Mouse (Mus musculus) heart, adult 2 months (tissue): Measurements from ENCODE around the gene Gdpgp1. TPM values are rescaled to one million over a fixed set of nuclear protein-coding genes. Genes with fewer than 3 reads are reported as not detected.
A peak's percentile ranks its signal among the peaks of the same experiment; 100 is the strongest.

Experiments
- DNase-seq, 2 experiments: peaks; one replicate each; pipeline ENCODE4 v3.0.0; 2021
- H3K27ac ChIP-seq: fragments of 200-600 bp; 2 replicates; pipeline ENCODE4 v1.8.1; 2022
- H3K27me3 ChIP-seq: fragments of 200-500 bp; 2 replicates; pipeline ENCODE4 v1.6.1; 2012; ENCODE audit warnings: mild to moderate bottlenecking, low read length, inconsistent platforms, mixed read lengths; ENCODE audit not compliant: control insufficient read depth, insufficient read depth
- H3K36me3 ChIP-seq: fragments of 200-500 bp; 2 replicates; pipeline ENCODE4 v1.6.1; 2012; ENCODE audit warnings: low read length, inconsistent platforms; ENCODE audit not compliant: control insufficient read depth, insufficient read depth
- H3K4me1 ChIP-seq: fragments of 200-500 bp; 2 replicates; pipeline ENCODE4 v1.6.1; 2011; ENCODE audit warnings: low read length; ENCODE audit not compliant: control insufficient read depth, insufficient read depth
- H3K4me3 ChIP-seq: fragments of 200-600 bp; 2 replicates; pipeline ENCODE4 v1.8.1; 2022
- H3K79me2 ChIP-seq: fragments of 200-500 bp; replicated peaks from 2 replicates; pipeline ENCODE4 v1.6.1; 2012; ENCODE audit warnings: mild to moderate bottlenecking, inconsistent platforms, low read length, moderate library complexity, mixed read lengths; ENCODE audit not compliant: control insufficient read depth, insufficient read depth
- H3K9ac ChIP-seq: fragments of 200-500 bp; 2 replicates; pipeline ENCODE4 v1.6.1; 2012; ENCODE audit warnings: low read depth, mild to moderate bottlenecking, control low read depth, inconsistent platforms, low read length, mixed read lengths
- CTCF ChIP-seq: fragments of 200-600 bp; IDR thresholded peaks from 2 replicates; pipeline ENCODE4 v1.8.1; 2022; ENCODE audit warnings: antibody characterized with exemption, mild to moderate bottlenecking, moderate library complexity
- EP300 ChIP-seq: fragments of 200-500 bp; IDR thresholded peaks from 2 replicates; pipeline ENCODE4 v1.6.1; 2011; ENCODE audit warnings: low read depth, low read length, control low read depth; ENCODE audit not compliant: insufficient read depth
- POLR2A ChIP-seq: fragments of 200-500 bp; IDR thresholded peaks from 2 replicates; pipeline ENCODE4 v1.6.1; 2011; ENCODE audit warnings: mild to moderate bottlenecking, low read depth, low read length, control low read depth; ENCODE audit not compliant: insufficient read depth
- WGBS: fragments of 180-500 bp; shearing (Covaris S2); methylation state at CpG from one replicate; pipeline ENCODE4 v1.1.7; 2018; 5-methylcytosine and 5-hydroxymethylcytosine counted together
- intact Hi-C: fragments of 180-260 bp; cut with DNase I; formaldehyde crosslinking; loops from one replicate; pipeline ENCODE4 v1.15.1; 2025
- polyA plus RNA-seq: library from polyadenylated mRNA; depleted of rRNA; stranded (reverse); fragments of >200 nt; gene quantifications from 2 replicates; pipeline ENCODE4 v1.2.3, GENCODE M21; 2012
- total RNA-seq, 2 experiments: library from RNA; stranded (reverse); gene quantifications; 2 replicates each; pipeline ENCODE4 v1.2.3; 2021

The Gdpgp1 gene
- total and polyA plus RNA-seq, 3 experiments = 1.4 to 2.2 (median 1.5) TPM

DNA sequence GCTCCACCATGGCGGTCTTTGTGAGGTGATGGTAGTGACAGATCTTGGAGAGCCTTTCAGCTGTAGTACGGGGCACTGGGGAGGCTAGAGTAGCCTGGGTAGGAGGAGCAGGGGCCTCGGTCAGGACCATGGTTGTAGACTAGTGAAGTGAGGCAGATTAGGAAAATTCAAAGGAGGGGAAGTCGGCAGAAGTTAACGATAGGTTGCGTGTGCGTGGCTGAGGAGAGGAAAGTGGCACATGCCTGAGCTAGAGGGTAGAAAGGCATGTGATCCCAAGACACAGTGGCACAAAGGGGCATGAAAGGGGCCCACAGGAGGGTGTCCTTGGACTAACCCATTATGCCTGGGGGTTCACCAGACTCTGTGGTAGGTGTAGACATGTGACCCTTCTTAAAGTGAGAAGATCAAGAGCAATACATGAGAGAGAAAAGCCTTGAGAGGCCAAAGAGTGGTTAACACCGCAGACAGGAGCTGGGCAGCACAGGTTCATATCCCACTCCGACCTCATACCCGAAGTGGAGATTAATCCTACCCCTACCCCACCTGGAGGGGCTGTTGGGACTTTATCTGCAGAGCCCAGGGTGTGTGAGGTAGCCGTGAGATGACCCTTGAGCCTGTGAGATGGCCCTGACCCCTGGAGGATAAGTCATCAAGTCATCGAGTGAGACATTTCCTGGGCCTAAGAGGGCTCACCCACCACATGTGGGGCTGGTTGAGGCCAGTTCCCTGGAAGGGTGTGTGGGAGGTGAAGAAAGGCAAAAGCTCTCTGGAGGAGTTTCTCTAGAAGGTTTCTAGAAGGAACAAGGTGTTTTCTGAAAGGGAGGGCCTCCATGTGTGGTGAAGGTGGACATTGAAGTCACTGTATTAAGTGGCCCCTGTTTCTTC is 26.7 kb upstream of the Gdpgp1 start:
- H3K27ac ChIP-seq = no peak overlapping the region
- 85% methylated on average over 12 of the region's 12 CpGs for WGBS
- intact Hi-C loops = no loop called here
- TF ChIP-seq CTCF (no peak), POLR2A (no peak), EP300 (no peak)
- no peak for DNase-seq
- no peaks in the 10 kb centered on the region for H3K79me2 ChIP-seq
- no peaks in the 10 kb centered on the region for H3K36me3 ChIP-seq
- no peak overlapping the region for H3K4me3 ChIP-seq
- H3K9ac ChIP-seq = no peak overlapping the region
- H3K4me1 ChIP-seq = peaks cover 13% of the 10 kb centered on the region
- no peaks in the 10 kb centered on the region for H3K27me3 ChIP-seq

DNA sequence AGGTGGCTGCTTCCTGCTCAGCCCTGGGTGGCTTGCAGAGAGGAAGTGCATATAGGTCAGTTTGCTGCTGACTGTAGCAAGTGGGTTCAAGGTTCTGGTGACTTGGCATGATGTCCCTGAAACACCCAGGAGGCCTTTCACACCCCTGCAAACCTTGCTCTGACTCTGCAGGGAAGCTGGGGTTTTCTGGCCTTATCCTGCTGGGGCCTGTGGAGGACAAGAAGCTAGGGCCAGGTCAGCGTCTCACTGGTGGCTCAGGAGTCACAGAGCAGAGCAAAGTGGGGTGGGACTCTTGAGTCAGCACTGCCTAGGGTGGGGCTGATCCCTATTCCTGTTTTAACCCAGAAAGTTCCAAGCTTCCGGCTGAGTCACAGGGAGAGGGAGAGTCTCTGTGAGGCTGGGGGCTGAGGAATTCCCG is 25.3 kb upstream of the Gdpgp1 start:
- Histone ChIP-seq H3K4me1 (peaks cover 10% of the 10 kb centered on the region), H3K36me3 (no peaks in the 10 kb centered on the region), H3K79me2 (no peaks in the 10 kb centered on the region), H3K27ac (no peak overlapping the region), H3K27me3 (no peaks in the 10 kb centered on the region), H3K4me3 (no peak overlapping the region), H3K9ac (no peak overlapping the region)
- no peak for DNase-seq
- no peak for TF ChIP-seq EP300
- TF ChIP-seq CTCF = no peak
- TF ChIP-seq POLR2A = no peak
- intact Hi-C loops = no loop called here
- 64% methylated on average over 3 of the region's 3 CpGs for WGBS

DNA sequence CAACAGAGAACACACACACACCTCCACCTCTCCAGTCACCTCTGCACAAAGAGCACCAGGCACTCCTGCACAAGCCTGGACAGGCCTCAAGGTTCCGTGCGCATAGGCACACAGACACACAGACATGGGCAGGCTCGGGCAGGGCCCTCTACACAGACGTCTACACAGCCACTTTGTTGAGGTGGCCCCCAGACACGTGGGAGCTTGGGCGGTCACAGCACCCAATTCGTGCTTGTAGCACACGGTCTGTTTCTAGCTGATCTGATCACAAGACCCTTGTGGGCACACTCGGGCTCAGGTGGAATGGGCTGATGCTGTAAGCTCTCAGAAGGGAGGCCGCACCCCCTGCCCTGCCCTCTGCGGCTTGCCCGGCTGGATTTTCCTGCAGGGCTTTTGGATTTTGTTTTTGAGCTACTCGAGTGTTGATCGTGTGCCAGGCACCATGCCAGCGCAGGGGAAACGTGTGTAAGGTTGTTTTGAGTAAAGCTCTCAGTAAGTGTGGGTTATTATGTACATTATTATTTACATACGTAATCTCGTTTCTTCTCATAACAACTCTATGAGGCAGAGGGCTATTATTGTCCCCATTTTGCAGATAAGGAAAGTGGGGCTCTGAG is 24.5 kb upstream of the Gdpgp1 start:
- 58% methylated on average over 18 of the region's 18 CpGs for WGBS
- H3K27me3 ChIP-seq = no peaks in the 10 kb centered on the region
- no peak overlapping the region for H3K9ac ChIP-seq
- H3K79me2 ChIP-seq = no peaks in the 10 kb centered on the region
- no peak for TF ChIP-seq CTCF
- no peak for TF ChIP-seq EP300
- no peak for TF ChIP-seq POLR2A
- no peak overlapping the region for H3K27ac ChIP-seq
- intact Hi-C loops = no loop called here
- DNase-seq = no peak
- H3K36me3 ChIP-seq = no peaks in the 10 kb centered on the region
- H3K4me1 ChIP-seq = peaks cover 7% of the 10 kb centered on the region
- H3K4me3 ChIP-seq = no peak overlapping the region

DNA sequence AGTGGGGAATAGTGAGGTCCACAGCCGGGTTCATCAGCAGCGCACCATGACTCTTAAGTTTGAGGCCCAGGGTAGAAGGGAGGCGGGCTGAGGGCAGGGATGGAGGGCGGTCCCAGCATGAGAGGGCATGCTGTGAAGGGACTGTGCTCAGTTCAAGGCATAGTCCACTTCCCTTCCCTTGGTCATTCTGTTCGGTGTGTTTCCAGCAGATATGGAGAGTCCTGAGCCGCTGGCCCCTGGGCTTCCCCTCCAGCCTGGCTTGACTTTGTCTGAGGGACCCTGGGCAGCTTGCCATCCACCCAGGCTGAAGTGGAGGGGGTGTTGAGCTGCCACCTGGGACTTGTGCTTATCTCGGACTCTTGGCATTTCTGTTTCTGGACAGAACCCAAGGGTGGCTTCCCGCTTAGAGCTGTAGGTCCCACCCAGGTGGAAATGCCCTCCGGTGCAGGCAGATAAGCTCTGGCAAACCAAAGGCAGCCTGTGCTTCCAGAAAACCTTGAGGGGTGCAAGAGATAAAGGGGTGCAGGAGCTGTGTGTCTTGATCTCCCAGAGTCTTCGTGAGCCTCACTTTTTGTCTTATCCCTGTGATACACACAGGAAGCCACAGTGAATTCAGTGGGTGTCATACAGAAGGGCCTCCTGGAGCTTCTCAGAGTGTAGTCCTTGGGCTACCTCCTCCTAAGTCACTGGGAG is 23.8 kb upstream of the Gdpgp1 start:
- Histone ChIP-seq H3K36me3 (no peaks in the 10 kb centered on the region), H3K27ac (no peak overlapping the region), H3K4me3 (no peak overlapping the region), H3K4me1 (peaks cover 7% of the 10 kb centered on the region), H3K79me2 (no peaks in the 10 kb centered on the region), H3K9ac (peak overlapping the region; percentile 16; the same call in 1 of the 2 replicates), H3K27me3 (no peaks in the 10 kb centered on the region)
- intact Hi-C loops = no loop called here
- 29% methylated on average over 10 of the region's 10 CpGs for WGBS
- peak; percentile 50 to 65 for DNase-seq
- TF ChIP-seq CTCF (no peak), POLR2A (no peak), EP300 (no peak)

DNA sequence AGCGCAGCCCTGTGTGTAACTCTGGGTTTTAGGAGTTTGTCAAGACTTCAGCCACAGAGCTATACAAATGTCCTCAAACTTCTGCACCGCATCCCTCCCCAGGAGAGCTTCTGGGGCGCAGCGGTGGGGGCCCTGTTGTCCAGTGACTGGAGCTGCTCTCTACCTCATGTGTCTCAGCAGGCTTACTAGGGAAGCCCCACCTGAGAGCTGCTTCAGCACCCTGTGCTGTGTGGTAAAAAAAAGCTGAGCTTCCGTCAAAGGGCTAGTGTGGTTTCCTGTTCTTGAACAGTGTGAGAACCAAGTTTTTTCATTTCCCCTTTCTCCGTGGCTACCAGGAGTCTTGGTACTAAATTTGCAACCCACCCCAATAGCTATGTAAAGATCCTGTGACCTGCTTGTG is 23.0 kb upstream of the Gdpgp1 start:
- Histone ChIP-seq H3K4me3 (no peak overlapping the region), H3K27ac (no peak overlapping the region), H3K4me1 (peaks cover 7% of the 10 kb centered on the region), H3K9ac (no peak overlapping the region), H3K27me3 (no peaks in the 10 kb centered on the region), H3K79me2 (no peaks in the 10 kb centered on the region), H3K36me3 (no peaks in the 10 kb centered on the region)
- WGBS = 69% methylated on average over 6 of the region's 6 CpGs
- intact Hi-C loops = loop anchor here (10.0 kb wide), 1 partner anchor 185 kb away; the partner anchor contains the start of gene Zfp710
- TF ChIP-seq POLR2A (no peak), EP300 (no peak), CTCF (no peak)
- peak in 1 of 2 experiments; percentile 63 for DNase-seq
